Mouse (Mus musculus): ENCODE data around the gene Abcc4. TPM values are rescaled to one million over a fixed set of nuclear protein-coding genes. Genes with fewer than 3 reads are reported as not detected.

Abcc4 gene
- total and polyA plus RNA-seq, 2 experiments from 2014 or later: 2.4 to 3.6 TPM

- TF ChIP-seq CTCF (IDR thresholded peaks at IDR 0.05): no peak
- no peak overlapping the region for H3K27ac ChIP-seq (ENCODE audit: low read depth, low read length)
- no peaks in the 10 kb centered on the region for H3K36me3 ChIP-seq (ENCODE audit: insufficient read depth, low read length)
- H3K27me3 ChIP-seq (ENCODE audit: insufficient read depth, low read length): no peaks in the 10 kb centered on the region
- no peaks in the 10 kb centered on the region for H3K9me3 ChIP-seq (ENCODE audit: low read length)
- WGBS: 91% methylated on average over 5 of the region's 5 CpGs
- DNase-seq (ENCODE audit: low spot score) (no peak), ATAC-seq (ENCODE audit: low FRiP score) (no peak)
- no peaks in the 10 kb centered on the region for H3K4me1 ChIP-seq (ENCODE audit: insufficient read depth, low read length)
- no peak overlapping the region for H3K4me3 ChIP-seq (ENCODE audit: low read depth, low read length)
- no peak overlapping the region for H3K9ac ChIP-seq (replicated peaks; ENCODE audit: low read length, poor library complexity, severe bottlenecking)
- H3K4me2 ChIP-seq (ENCODE audit: low read depth, low read length, poor library complexity, severe bottlenecking): no peak overlapping the region
These were observed 19.4 kb upstream of the Abcc4 start for GRCm38 (mm10) chr14:118725467-118725866.

- H3K4me3 ChIP-seq (ENCODE audit: low read depth, low read length): no peak overlapping the region
- no peaks in the 10 kb centered on the region for H3K27me3 ChIP-seq (ENCODE audit: insufficient read depth, low read length)
- no peak overlapping the region for H3K4me2 ChIP-seq (ENCODE audit: low read depth, low read length, poor library complexity, severe bottlenecking)
- H3K36me3 ChIP-seq (ENCODE audit: insufficient read depth, low read length): no peaks in the 10 kb centered on the region
- TF ChIP-seq CTCF (IDR thresholded peaks at IDR 0.05): no peak
- no peak overlapping the region for H3K27ac ChIP-seq (ENCODE audit: low read depth, low read length)
- ATAC-seq (ENCODE audit: low FRiP score) (no peak), DNase-seq (ENCODE audit: low spot score) (no peak)
- 92% methylated on average over 11 of the region's 11 CpGs for WGBS
- H3K9me3 ChIP-seq (ENCODE audit: low read length): no peaks in the 10 kb centered on the region
- H3K9ac ChIP-seq (replicated peaks; ENCODE audit: low read length, poor library complexity, severe bottlenecking): no peak overlapping the region
- H3K4me1 ChIP-seq (ENCODE audit: insufficient read depth, low read length): no peaks in the 10 kb centered on the region
These were observed 18.1 kb upstream of the Abcc4 start for GRCm38 (mm10) chr14:118723920-118724693.

- no peak overlapping the region for H3K9ac ChIP-seq (replicated peaks; ENCODE audit: low read length, poor library complexity, severe bottlenecking)
- no peak overlapping the region for H3K27ac ChIP-seq (ENCODE audit: low read depth, low read length)
- H3K4me3 ChIP-seq (ENCODE audit: low read depth, low read length): no peak overlapping the region
- DNase-seq (ENCODE audit: low spot score) (no peak), ATAC-seq (ENCODE audit: low FRiP score) (no peak)
- no peak for TF ChIP-seq CTCF (IDR thresholded peaks at IDR 0.05)
- H3K9me3 ChIP-seq (ENCODE audit: low read length): no peaks in the 10 kb centered on the region
- 52% methylated on average over 10 of the region's 10 CpGs for WGBS
- H3K4me1 ChIP-seq (ENCODE audit: insufficient read depth, low read length): no peaks in the 10 kb centered on the region
- no peak overlapping the region for H3K4me2 ChIP-seq (ENCODE audit: low read depth, low read length, poor library complexity, severe bottlenecking)
- H3K36me3 ChIP-seq (ENCODE audit: insufficient read depth, low read length): no peaks in the 10 kb centered on the region
- no peaks in the 10 kb centered on the region for H3K27me3 ChIP-seq (ENCODE audit: insufficient read depth, low read length)
These were observed 13.7 kb upstream of the Abcc4 start for GRCm38 (mm10) chr14:118719566-118720174.

- no peaks in the 10 kb centered on the region for H3K9me3 ChIP-seq (ENCODE audit: low read length)
- H3K36me3 ChIP-seq (ENCODE audit: insufficient read depth, low read length): no peaks in the 10 kb centered on the region
- no peak overlapping the region for H3K27ac ChIP-seq (ENCODE audit: low read depth, low read length)
- ATAC-seq (ENCODE audit: low FRiP score) (no peak), DNase-seq (ENCODE audit: low spot score) (no peak)
- H3K27me3 ChIP-seq (ENCODE audit: insufficient read depth, low read length): no peaks in the 10 kb centered on the region
- WGBS: 80% methylated on average over 7 of the region's 7 CpGs
- no peak overlapping the region for H3K4me2 ChIP-seq (ENCODE audit: low read depth, low read length, poor library complexity, severe bottlenecking)
- no peak overlapping the region for H3K9ac ChIP-seq (replicated peaks; ENCODE audit: low read length, poor library complexity, severe bottlenecking)
- no peak overlapping the region for H3K4me3 ChIP-seq (ENCODE audit: low read depth, low read length)
- 0 out of 2 replicates have a peak, but pooled peaks cover 2% of the 10 kb centered on the region for H3K4me1 ChIP-seq (ENCODE audit: insufficient read depth, low read length)
- TF ChIP-seq CTCF (IDR thresholded peaks at IDR 0.05): no peak
These were observed 12.6 kb upstream of the Abcc4 start for GRCm38 (mm10) chr14:118718576-118718975.

- Histone ChIP-seq H3K4me1 (ENCODE audit: insufficient read depth, low read length) (0 out of 2 replicates have a peak, but pooled peaks cover 5% of the 10 kb centered on the region), H3K4me3 (ENCODE audit: low read depth, low read length) (no peak overlapping the region), H3K9ac (replicated peaks; ENCODE audit: low read length, poor library complexity, severe bottlenecking) (no peak overlapping the region), H3K27me3 (ENCODE audit: insufficient read depth, low read length) (no peaks in the 10 kb centered on the region), H3K9me3 (ENCODE audit: low read length) (no peaks in the 10 kb centered on the region), H3K36me3 (ENCODE audit: insufficient read depth, low read length) (no peaks in the 10 kb centered on the region), H3K4me2 (ENCODE audit: low read depth, low read length, poor library complexity, severe bottlenecking) (no peak overlapping the region), H3K27ac (ENCODE audit: low read depth, low read length) (no peak overlapping the region)
- TF ChIP-seq CTCF (IDR thresholded peaks at IDR 0.05): no peak
- DNase-seq (ENCODE audit: low spot score): no peak
- no peak for ATAC-seq (ENCODE audit: low FRiP score)
- 93% methylated on average over 16 of the region's 16 CpGs for WGBS
These were observed 10.6 kb upstream of the Abcc4 start for GRCm38 (mm10) chr14:118716372-118717312.

Data from midbrain, postnatal 0 days (tissue).